Mouse (Mus musculus): ENCODE measurements around the gene Plekha4.
A peak's percentile ranks its signal among the peaks of the same experiment; 100 is the strongest.

The Plekha4 gene

GRCm38 (mm10) chr7:45537602-45538001 is 11.5 kb downstream of the Plekha4 start:
- DNase-seq (ENCODE audit: extremely low read depth, insufficient read length, low spot score) = no peak

- DNase-seq (ENCODE audit: extremely low read depth, insufficient read length, low spot score) = no peak
Observed at GRCm38 (mm10) chr7:45538163-45539041, 12.3 kb downstream of the Plekha4 start.

GRCm38 (mm10) chr7:45539095-45539494 is 13.0 kb downstream of the Plekha4 start:
- DNase-seq (ENCODE audit: extremely low read depth, insufficient read length, low spot score) = no peak

GRCm38 (mm10) chr7:45540213-45540612 is 14.1 kb downstream of the Plekha4 start:
- DNase-seq (ENCODE audit: extremely low read depth, insufficient read length, low spot score) = no peak

GRCm38 (mm10) chr7:45544525-45544924 is 18.4 kb downstream of the Plekha4 start:
- no peak for DNase-seq (ENCODE audit: extremely low read depth, insufficient read length, low spot score)

GRCm38 (mm10) chr7:45549641-45550436 is 23.7 kb downstream of the Plekha4 start:
- no peak for DNase-seq (ENCODE audit: extremely low read depth, insufficient read length, low spot score)

- no peak for DNase-seq (ENCODE audit: extremely low read depth, insufficient read length, low spot score)
Observed at GRCm38 (mm10) chr7:45550821-45551511, 24.8 kb downstream of the Plekha4 start.

GRCm38 (mm10) chr7:45551512-45551883 is 25.4 kb downstream of the Plekha4 start:
- no peak for DNase-seq (ENCODE audit: extremely low read depth, insufficient read length, low spot score)

- DNase-seq (ENCODE audit: extremely low read depth, insufficient read length, low spot score) = no peak
Observed at GRCm38 (mm10) chr7:45553519-45553918, 27.4 kb downstream of the Plekha4 start.

- DNase-seq (ENCODE audit: extremely low read depth, insufficient read length, low spot score) = no peak
Observed at GRCm38 (mm10) chr7:45553990-45554389, 27.9 kb downstream of the Plekha4 start.

- DNase-seq (ENCODE audit: extremely low read depth, insufficient read length, low spot score) = no peak
Observed at GRCm38 (mm10) chr7:45554744-45555143, 28.6 kb downstream of the Plekha4 start, which contains the start of gene Hsd17b14. Gene Hsd17b14 (plus strand): TSS chr7:45554893.

GRCm38 (mm10) chr7:45555787-45556186 is 29.7 kb downstream of the Plekha4 start:
- DNase-seq (ENCODE audit: extremely low read depth, insufficient read length, low spot score) = peak; percentile 66

- DNase-seq (ENCODE audit: extremely low read depth, insufficient read length, low spot score) = no peak
Observed at GRCm38 (mm10) chr7:45558907-45559306, 32.8 kb downstream of the Plekha4 start.

- DNase-seq (ENCODE audit: extremely low read depth, insufficient read length, low spot score) = no peak
Observed at GRCm38 (mm10) chr7:45560241-45560640, 34.1 kb downstream of the Plekha4 start.

- DNase-seq (ENCODE audit: extremely low read depth, insufficient read length, low spot score) = no peak
Observed at GRCm38 (mm10) chr7:45560843-45561623, 34.9 kb downstream of the Plekha4 start.

GRCm38 (mm10) chr7:45561624-45562520 is 35.7 kb downstream of the Plekha4 start:
- DNase-seq (ENCODE audit: extremely low read depth, insufficient read length, low spot score) = no peak

GRCm38 (mm10) chr7:45564811-45565210 is 38.7 kb downstream of the Plekha4 start:
- no peak for DNase-seq (ENCODE audit: extremely low read depth, insufficient read length, low spot score)

GRCm38 (mm10) chr7:45565446-45565845 is 39.3 kb downstream of the Plekha4 start:
- DNase-seq (ENCODE audit: extremely low read depth, insufficient read length, low spot score) = no peak

GRCm38 (mm10) chr7:45567112-45567779 is 41.1 kb downstream of the Plekha4 start:
- no peak for DNase-seq (ENCODE audit: extremely low read depth, insufficient read length, low spot score)
